Mouse (Mus musculus): ENCODE data around the gene Ccdc125. TPM values are rescaled to one million over a fixed set of nuclear protein-coding genes. Genes with fewer than 3 reads are reported as not detected.
A peak's percentile ranks its signal among the peaks of the same experiment; 100 is the strongest.
"Not testable (repeated sequence)": the region's sequence is repeated elsewhere in the genome, so short reads cannot be mapped to it uniquely, and the experiment has no call there.

Ccdc125 gene
- polyA plus RNA-seq, 1 experiment: not detected

DNA sequence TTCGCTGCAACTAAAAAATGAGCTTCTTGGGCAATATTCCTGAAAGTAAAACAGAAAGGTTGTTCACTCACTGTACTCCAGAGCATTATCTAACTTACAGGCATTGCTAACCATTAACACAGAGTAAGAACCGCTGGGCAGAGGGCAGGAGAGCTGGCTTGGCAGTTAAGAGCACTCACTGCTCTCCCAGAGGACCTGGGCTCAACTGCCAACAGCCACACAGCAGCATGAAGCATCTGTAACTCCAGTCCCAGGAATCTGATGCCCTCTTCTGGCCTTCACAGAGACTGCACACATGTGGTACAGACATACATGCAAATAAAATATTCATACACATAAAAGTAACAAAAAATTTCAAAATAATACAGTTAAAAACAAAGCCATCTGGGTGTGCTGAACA, 34.0 kb downstream of the Ccdc125 start:
- no peaks in the 10 kb centered on the region for H3K27me3 ChIP-seq (ENCODE audit: control insufficient read depth)

DNA sequence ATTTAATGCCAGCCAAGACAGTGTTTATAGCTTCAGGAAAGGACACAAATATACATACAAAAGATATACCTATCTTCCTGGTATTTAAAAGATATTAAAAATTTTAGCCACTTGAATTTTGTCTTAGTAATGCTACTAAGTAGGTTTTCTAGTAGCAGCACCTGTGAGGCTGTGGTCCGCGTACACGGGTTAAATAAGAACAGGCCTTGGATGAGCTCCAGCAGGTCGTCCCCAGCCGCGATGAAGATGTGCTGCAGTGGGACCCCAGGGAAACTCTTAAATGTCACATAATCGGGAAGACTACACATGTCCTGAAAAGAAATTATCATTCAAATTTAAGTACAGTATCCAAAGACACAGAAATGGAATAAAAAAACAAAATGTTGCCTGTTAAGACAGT, 36.7 kb downstream of the Ccdc125 start:
- no peaks in the 10 kb centered on the region for H3K9me3 ChIP-seq (ENCODE audit: control insufficient read depth, low read length)
- no peaks in the 10 kb centered on the region for H3K27me3 ChIP-seq (ENCODE audit: control insufficient read depth)
- peaks cover 2% of the 10 kb centered on the region for H3K4me1 ChIP-seq (ENCODE audit: control insufficient read depth)
- TF ChIP-seq GATA1 (IDR thresholded peaks at IDR 0.05; ENCODE audit: low read length): no peak
- peaks cover 90% of the 10 kb centered on the region for H3K36me3 ChIP-seq (ENCODE audit: control insufficient read depth)
- H3K4me3 ChIP-seq (replicated peaks): no peak overlapping the region

More for the DNA sequence above, 34.0 kb downstream of the Ccdc125 start:
- Histone ChIP-seq H3K9me3 (ENCODE audit: control insufficient read depth, low read length) (no peaks in the 10 kb centered on the region), H3K4me1 (ENCODE audit: control insufficient read depth) (no peaks in the 10 kb centered on the region), H3K4me3 (replicated peaks) (no peak overlapping the region), H3K36me3 (ENCODE audit: control insufficient read depth) (peaks cover 90% of the 10 kb centered on the region)
- TF ChIP-seq GATA1 (IDR thresholded peaks at IDR 0.05; ENCODE audit: low read length): no peak
- TF ChIP-seq TAL1 (IDR thresholded peaks at IDR 0.05; ENCODE audit: low read length): no peak

DNA sequence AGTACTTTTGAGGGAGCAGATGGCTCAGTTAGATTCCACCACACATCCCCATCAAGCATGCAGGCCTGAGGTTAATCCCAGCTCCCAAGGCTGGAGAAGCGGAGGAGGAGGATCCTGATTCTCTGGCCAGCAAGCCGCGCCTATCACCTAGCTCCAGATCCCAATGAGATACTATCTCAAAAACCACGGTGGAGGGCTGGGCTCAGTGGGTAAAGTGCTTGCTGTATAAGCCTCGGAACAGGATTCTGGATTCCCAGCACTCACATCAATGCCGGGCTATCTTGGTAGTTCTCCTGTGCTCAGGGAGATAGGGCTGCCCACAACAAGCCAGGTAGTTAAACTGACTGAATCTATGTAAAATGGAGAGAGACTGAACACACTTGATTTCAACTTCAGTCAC, 46.0 kb downstream of the Ccdc125 start:
- Histone ChIP-seq H3K9me3 (ENCODE audit: control insufficient read depth, low read length) (no peaks in the 10 kb centered on the region), H3K36me3 (ENCODE audit: control insufficient read depth) (peaks cover 79% of the 10 kb centered on the region)

DNA sequence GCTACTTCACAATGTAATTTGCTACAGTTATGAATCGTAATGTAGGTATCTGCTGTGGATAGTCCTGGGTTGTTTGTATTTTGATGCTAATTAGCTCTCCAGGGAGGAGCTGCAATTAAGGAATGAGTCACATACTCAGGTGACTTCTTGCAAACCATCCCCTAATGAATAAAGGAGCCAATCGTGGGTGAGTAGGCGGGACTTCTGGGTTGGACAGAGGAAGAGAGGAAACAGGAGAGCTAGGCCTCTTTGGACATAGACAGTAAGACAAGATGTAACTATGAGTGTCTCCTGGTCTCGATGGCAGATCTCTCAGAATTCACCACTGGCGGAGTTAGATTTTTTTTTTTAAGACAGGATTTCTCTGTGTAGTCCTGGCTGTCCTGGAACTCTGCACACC, 52.1 kb downstream of the Ccdc125 start:
- H3K27me3 ChIP-seq (ENCODE audit: control insufficient read depth): no peaks in the 10 kb centered on the region
- TF ChIP-seq GATA1 (IDR thresholded peaks at IDR 0.05; ENCODE audit: low read length) (no peak), TAL1 (IDR thresholded peaks at IDR 0.05; ENCODE audit: low read length) (no peak)
- peaks cover 66% of the 10 kb centered on the region for H3K36me3 ChIP-seq (ENCODE audit: control insufficient read depth)
- peaks cover 19% of the 10 kb centered on the region for H3K4me1 ChIP-seq (ENCODE audit: control insufficient read depth)
- H3K9me3 ChIP-seq (ENCODE audit: control insufficient read depth, low read length): no peaks in the 10 kb centered on the region
- no peak overlapping the region for H3K4me3 ChIP-seq (replicated peaks)

More for the DNA sequence above, 46.0 kb downstream of the Ccdc125 start:
- Histone ChIP-seq H3K4me3 (replicated peaks) (no peak overlapping the region), H3K27me3 (ENCODE audit: control insufficient read depth) (no peaks in the 10 kb centered on the region), H3K4me1 (ENCODE audit: control insufficient read depth) (peaks cover 10% of the 10 kb centered on the region)
- TF ChIP-seq TAL1 (IDR thresholded peaks at IDR 0.05; ENCODE audit: low read length) (no peak), GATA1 (IDR thresholded peaks at IDR 0.05; ENCODE audit: low read length) (no peak)

DNA sequence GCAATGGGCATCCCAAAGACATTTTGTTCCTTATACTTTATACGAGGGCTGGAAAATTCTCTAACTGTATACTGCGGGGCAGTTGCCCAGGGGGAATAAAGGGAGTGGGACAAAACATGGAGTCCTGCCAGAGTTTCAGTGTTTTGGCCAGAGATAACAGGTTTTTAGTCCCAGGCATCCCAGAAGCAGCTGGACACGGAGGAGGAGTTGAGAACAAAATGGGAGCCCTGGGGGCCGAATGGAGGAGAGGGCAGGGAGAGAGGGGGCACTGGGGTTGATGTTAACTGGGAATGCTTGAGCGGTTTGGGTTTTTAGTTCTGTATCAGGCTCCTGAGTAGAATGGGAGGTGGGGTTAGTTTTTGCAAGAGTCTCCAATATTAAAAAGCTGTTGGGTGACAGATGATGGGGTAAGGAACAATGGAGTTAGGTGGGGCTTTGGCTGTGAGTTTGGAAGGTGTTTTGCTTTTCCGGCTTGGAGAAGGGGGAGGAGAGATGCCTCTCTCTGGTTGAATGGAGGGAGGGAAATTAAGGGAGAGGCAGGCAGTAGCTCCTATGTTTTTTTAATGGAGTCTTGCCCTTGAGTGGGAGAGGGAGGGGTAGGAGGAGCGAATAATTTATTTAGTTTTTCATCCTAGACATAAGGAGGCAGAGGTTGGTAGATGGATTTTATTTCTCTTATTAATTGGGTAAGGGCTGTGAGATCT, 54.7 kb downstream of the Ccdc125 start:
- H3K9me3 ChIP-seq (ENCODE audit: control insufficient read depth, low read length): no peaks in the 10 kb centered on the region
- TF ChIP-seq GATA1 (IDR thresholded peaks at IDR 0.05; ENCODE audit: low read length) (no peak), TAL1 (IDR thresholded peaks at IDR 0.05; ENCODE audit: low read length) (no peak)
- H3K36me3 ChIP-seq (ENCODE audit: control insufficient read depth): peaks cover 67% of the 10 kb centered on the region
- H3K27me3 ChIP-seq (ENCODE audit: control insufficient read depth): no peaks in the 10 kb centered on the region
- H3K4me1 ChIP-seq (ENCODE audit: control insufficient read depth): peaks cover 33% of the 10 kb centered on the region
- H3K4me3 ChIP-seq (replicated peaks): no peak overlapping the region

DNA sequence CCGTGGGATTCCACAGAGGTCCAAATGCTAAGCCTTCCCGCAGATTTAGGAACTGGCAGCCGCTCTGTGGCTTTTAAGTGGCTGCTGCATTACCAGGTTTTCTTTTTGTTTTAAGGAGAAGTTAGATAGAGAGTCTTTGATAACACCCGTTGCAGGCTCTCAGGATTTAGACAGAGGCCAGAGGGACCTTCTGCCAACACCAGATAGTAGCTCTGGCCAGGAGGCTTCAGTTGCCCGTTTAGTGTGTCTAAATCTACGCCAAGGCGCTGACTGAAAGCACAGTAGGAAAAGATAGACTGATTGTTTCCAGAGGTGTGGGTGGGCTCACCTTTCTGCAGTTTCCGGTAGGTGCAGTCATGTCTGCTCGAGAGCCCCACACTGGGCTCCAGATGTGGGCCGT, 55.7 kb downstream of the Ccdc125 start:
- Histone ChIP-seq H3K4me3 (replicated peaks) (peak overlapping the region; percentile 19), H3K4me1 (ENCODE audit: control insufficient read depth) (peaks cover 43% of the 10 kb centered on the region), H3K36me3 (ENCODE audit: control insufficient read depth) (peaks cover 62% of the 10 kb centered on the region), H3K9me3 (ENCODE audit: control insufficient read depth, low read length) (no peaks in the 10 kb centered on the region), H3K27me3 (ENCODE audit: control insufficient read depth) (no peaks in the 10 kb centered on the region)
- TF ChIP-seq TAL1 (IDR thresholded peaks at IDR 0.05; ENCODE audit: low read length): no peak; the same call in 2 of the 3 replicates
- TF ChIP-seq GATA1 (IDR thresholded peaks at IDR 0.05; ENCODE audit: low read length): no peak

DNA sequence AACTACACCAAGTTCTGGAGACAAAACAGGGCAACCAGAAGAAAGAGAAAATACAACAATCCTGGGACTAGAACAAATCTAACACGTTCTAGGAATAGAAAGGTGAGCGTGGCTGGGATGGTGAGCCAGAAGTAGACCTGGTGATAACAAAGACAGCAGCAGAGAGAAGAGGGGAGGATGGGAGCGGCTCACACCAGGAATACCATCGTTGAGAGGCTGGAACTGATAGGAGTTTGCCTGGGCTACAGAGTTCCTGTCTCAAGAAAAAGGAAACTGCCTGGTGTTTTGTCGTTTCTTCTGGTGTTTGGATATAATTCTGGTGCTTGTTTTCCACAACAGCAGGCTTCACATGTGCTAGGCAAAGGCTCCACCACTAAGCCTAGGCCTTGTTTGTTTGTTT, 58.6 kb downstream of the Ccdc125 start:
- H3K27me3 ChIP-seq (ENCODE audit: control insufficient read depth): no peaks in the 10 kb centered on the region
- TF ChIP-seq TAL1 (IDR thresholded peaks at IDR 0.05; ENCODE audit: low read length) (no peak), GATA1 (IDR thresholded peaks at IDR 0.05; ENCODE audit: low read length) (no peak)
- peaks cover 50% of the 10 kb centered on the region for H3K4me1 ChIP-seq (ENCODE audit: control insufficient read depth)
- no peak overlapping the region for H3K4me3 ChIP-seq (replicated peaks)
- H3K36me3 ChIP-seq (ENCODE audit: control insufficient read depth): peaks cover 38% of the 10 kb centered on the region
- no peaks in the 10 kb centered on the region for H3K9me3 ChIP-seq (ENCODE audit: control insufficient read depth, low read length)

DNA sequence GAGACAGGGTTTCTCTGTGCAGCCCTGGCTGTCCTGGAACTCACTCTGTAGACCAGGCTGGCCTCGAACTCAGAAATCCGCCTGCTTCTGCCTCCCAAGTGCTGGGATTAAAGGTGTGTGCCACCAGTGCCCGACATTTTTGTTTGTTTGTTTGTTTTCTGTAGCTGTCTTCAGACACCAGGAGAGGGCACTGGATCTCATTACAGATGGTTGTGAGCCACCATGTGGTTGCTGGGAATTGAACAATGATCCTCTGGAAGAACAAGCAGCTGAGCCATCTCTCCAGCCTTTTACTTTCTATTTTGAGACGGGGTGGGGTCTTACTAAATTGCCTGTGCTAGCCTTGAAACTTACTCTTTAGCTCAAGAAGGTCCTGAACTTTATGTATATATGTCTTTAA, 59.0 kb downstream of the Ccdc125 start:
- not testable (repeated sequence) for H3K9me3 ChIP-seq (ENCODE audit: control insufficient read depth, low read length); H3K27me3 ChIP-seq (ENCODE audit: control insufficient read depth); H3K4me3 ChIP-seq (replicated peaks)
- peaks cover 50% of the 10 kb centered on the region for H3K4me1 ChIP-seq (ENCODE audit: control insufficient read depth)
- peaks cover 38% of the 10 kb centered on the region for H3K36me3 ChIP-seq (ENCODE audit: control insufficient read depth)

DNA sequence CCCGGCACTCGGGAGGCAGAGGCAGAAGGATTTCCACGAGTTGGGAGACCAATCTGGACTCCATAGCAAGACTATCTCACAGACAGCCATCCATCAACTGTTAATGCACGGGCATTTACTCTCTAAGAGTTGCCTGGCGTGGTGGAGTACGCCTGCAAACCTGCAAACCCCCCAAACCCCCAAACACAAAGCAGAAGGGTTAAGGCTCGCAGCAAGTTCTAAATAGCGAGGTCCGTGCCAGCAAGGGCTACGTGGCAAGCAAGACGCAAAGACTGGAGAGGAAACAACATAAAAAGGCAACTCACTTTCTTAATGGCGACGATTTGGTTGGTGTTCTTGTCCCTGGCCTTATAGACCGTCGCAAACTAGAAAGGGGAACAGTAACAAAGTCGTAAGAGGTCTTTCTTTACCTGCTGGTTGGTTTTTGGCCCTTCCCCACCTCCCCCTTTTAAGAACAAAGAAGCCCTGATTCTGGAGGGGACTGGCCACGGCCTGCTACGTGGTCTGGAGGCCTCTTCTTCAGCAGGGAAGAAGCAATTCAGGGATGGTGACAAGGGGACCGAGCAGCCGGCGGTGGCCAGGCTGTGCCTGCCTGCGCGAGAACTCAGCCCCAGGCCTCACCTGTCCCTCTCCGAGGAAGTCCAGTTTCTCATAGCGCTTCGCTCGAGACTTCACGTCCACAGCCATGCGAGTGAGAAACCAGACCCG, 60.8 kb downstream of the Ccdc125 start:
- H3K27me3 ChIP-seq (ENCODE audit: control insufficient read depth): no peaks in the 10 kb centered on the region
- no peaks in the 10 kb centered on the region for H3K9me3 ChIP-seq (ENCODE audit: control insufficient read depth, low read length)
- peaks cover 39% of the 10 kb centered on the region for H3K4me1 ChIP-seq (ENCODE audit: control insufficient read depth)
- TF ChIP-seq GATA1 (IDR thresholded peaks at IDR 0.05; ENCODE audit: low read length) (no peak), TAL1 (IDR thresholded peaks at IDR 0.05; ENCODE audit: low read length) (no peak)
- peaks cover 32% of the 10 kb centered on the region for H3K36me3 ChIP-seq (ENCODE audit: control insufficient read depth)
- peak overlapping the region; percentile 82 for H3K4me3 ChIP-seq (replicated peaks)
